17 mouse cellular contexts compared by ENCODE assay signal in genomic region chr17:27964607-27965006, GRCm38 (mm10). TPM values are rescaled to one million over a fixed set of nuclear protein-coding genes. Genes with fewer than 3 reads are reported as not detected.
A peak's percentile ranks its signal among the peaks of the same experiment; 100 is the strongest.
DNase-seq lines count a peak whose midpoint lies in the region; ATAC-seq and TF ChIP-seq lines count a peak whose summit lies in the region.
"Had no signal": no experiment of that assay in that cellular context is flagged by ENCODE, and none has a peak within 500 bp of the region (broad histone marks: within the 10 kb centered on the region; RNA-seq: fewer than 3 reads in every experiment).

No protein-coding gene starts in this region.

- peak; percentile 53 for DNase-seq in 416B (ENCODE audit: low read depth)
- DNase-seq in kidney, postnatal 14 days, result peak; percentile 72
- DNase-seq in frontal cortex, postnatal 10 days (ENCODE audit: low spot score in 2 of 2), result no peak
- DNase-seq in embryo, embryonic 9.5 days (ENCODE audit: extremely low spot score), result no peak
- DNase-seq: cerebellum, postnatal 36 days; gastrocnemius, postnatal 10 days; heart, postnatal 10 days; layer of hippocampus, postnatal 36 days; left cerebral cortex, postnatal 4 days; lung, postnatal 36 days; thymus, postnatal 25 days had no signal

- H3K9ac ChIP-seq in intestine, embryonic 16.5 days (ENCODE audit: low read depth, low read length), result peak overlapping the region; percentile 24; the same call in 1 of the 2 replicates
- H3K9ac ChIP-seq in intestine, embryonic 15.5 days, result no peak overlapping the region
- H3K9ac ChIP-seq in intestine, postnatal 0 days (ENCODE audit: low read depth, low read length), result 0 out of 2 replicates have a peak overlapping the region, but pooled peaks have one; percentile 7
- H3K9ac ChIP-seq: liver, embryonic 14.5 days had no signal

- H3K9me3 ChIP-seq in intestine, embryonic 16.5 days (ENCODE audit: control insufficient read depth, low read length), result no peaks in the 10 kb centered on the region
- H3K9me3 ChIP-seq in intestine, embryonic 15.5 days, result no peaks in the 10 kb centered on the region
- H3K9me3 ChIP-seq in intestine, postnatal 0 days (ENCODE audit: control insufficient read depth), result no peaks in the 10 kb centered on the region

- no peaks in the 10 kb centered on the region for H3K27me3 ChIP-seq in intestine, embryonic 16.5 days (replicated peaks; ENCODE audit: control insufficient read depth, insufficient read depth, low read length)
- H3K27me3 ChIP-seq in intestine, embryonic 15.5 days (replicated peaks), result no peaks in the 10 kb centered on the region
- no peaks in the 10 kb centered on the region for H3K27me3 ChIP-seq in intestine, postnatal 0 days (replicated peaks; ENCODE audit: control insufficient read depth, insufficient read depth, low read length)

- peaks cover 8% of the 10 kb centered on the region for H3K4me1 ChIP-seq in intestine, embryonic 16.5 days (ENCODE audit: control insufficient read depth, insufficient read depth, low read length)
- 0 out of 2 replicates have a peak, but pooled peaks cover 8% of the 10 kb centered on the region for H3K4me1 ChIP-seq in intestine, embryonic 15.5 days (replicated peaks)
- H3K4me1 ChIP-seq in intestine, postnatal 0 days (replicated peaks; ENCODE audit: control insufficient read depth, insufficient read depth, low read length), result 0 out of 2 replicates have a peak, but pooled peaks cover 2% of the 10 kb centered on the region

- no peak for TF ChIP-seq CTCF in intestine, postnatal 0 days (IDR thresholded peaks at IDR 0.05; ENCODE audit: low read depth)

- no peaks in the 10 kb centered on the region for H3K36me3 ChIP-seq in intestine, embryonic 16.5 days (ENCODE audit: control insufficient read depth, insufficient read depth, low read length)
- H3K36me3 ChIP-seq in intestine, embryonic 15.5 days, result no peaks in the 10 kb centered on the region
- no peaks in the 10 kb centered on the region for H3K36me3 ChIP-seq in intestine, postnatal 0 days (ENCODE audit: control insufficient read depth, insufficient read depth)

- no peak overlapping the region for H3K4me2 ChIP-seq in intestine, embryonic 16.5 days (ENCODE audit: low read depth, low read length)
- no peak overlapping the region for H3K4me2 ChIP-seq in intestine, embryonic 15.5 days (replicated peaks)
- 0 out of 2 replicates have a peak overlapping the region, but pooled peaks have one; percentile 9 for H3K4me2 ChIP-seq in intestine, postnatal 0 days (replicated peaks; ENCODE audit: low read depth)
- H3K4me2 ChIP-seq: midbrain, embryonic 11.5 days had no signal

- peak overlapping the region; percentile 24; the same call in 1 of the 2 replicates for H3K27ac ChIP-seq in intestine, embryonic 16.5 days (ENCODE audit: low read length)
- H3K27ac ChIP-seq in intestine, embryonic 15.5 days, result no peak overlapping the region; the same call in 1 of the 2 replicates
- H3K27ac ChIP-seq in intestine, postnatal 0 days (ENCODE audit: low read depth, low read length), result peak overlapping the region; percentile 64; the same call in 1 of the 2 replicates
- H3K27ac ChIP-seq: liver, embryonic 14.5 days had no signal

- ATAC-seq in intestine, embryonic 16.5 days, result no peak; the same call in 1 of the 2 replicates
- ATAC-seq in intestine, embryonic 15.5 days, result no peak
- ATAC-seq in intestine, postnatal 0 days, result no peak
- ATAC-seq: forebrain, embryonic 16.5 days had no signal

- WGBS in intestine, embryonic 16.5 days, result 43% methylated on average over 4 of the region's 4 CpGs
- 45% methylated on average over 4 of the region's 4 CpGs for WGBS in intestine, embryonic 15.5 days
- WGBS in intestine, postnatal 0 days, result 38% methylated on average over 4 of the region's 4 CpGs

- H3K4me3 ChIP-seq in intestine, embryonic 16.5 days (ENCODE audit: low read length), result no peak overlapping the region
- H3K4me3 ChIP-seq in intestine, embryonic 15.5 days (replicated peaks), result no peak overlapping the region
- no peak overlapping the region for H3K4me3 ChIP-seq in intestine, postnatal 0 days (ENCODE audit: low read depth, low read length)

RNA-seq across cellular contexts. Expression of gene Taf11, which starts 55.0 kb away (rescaled TPM):
- polyA plus RNA-seq in intestine, embryonic 16.5 days (2015; fragmentation: Nextera tagmentation; extraction: Ambion mirVana), result 41.5 and 51.6 TPM in 2 replicates
- polyA plus RNA-seq in intestine, embryonic 15.5 days (2015; fragmentation: Nextera tagmentation; extraction: Ambion mirVana), result 54.0 and 54.4 TPM in 2 replicates
- 26.1 and 28.6 TPM in 2 replicates for polyA plus RNA-seq in intestine, postnatal 0 days (2015; fragmentation: Nextera tagmentation; extraction: Ambion mirVana)

RNA-seq across cellular contexts. Expression of gene Anks1, which starts 55.5 kb away (rescaled TPM):
- polyA plus RNA-seq in intestine, embryonic 16.5 days (2015; fragmentation: Nextera tagmentation; extraction: Ambion mirVana), result 10.0 and 11.4 TPM in 2 replicates
- 12.5 and 13.3 TPM in 2 replicates for polyA plus RNA-seq in intestine, embryonic 15.5 days (2015; fragmentation: Nextera tagmentation; extraction: Ambion mirVana)
- polyA plus RNA-seq in intestine, postnatal 0 days (2015; fragmentation: Nextera tagmentation; extraction: Ambion mirVana), result 9.8 and 10.0 TPM in 2 replicates

Comparison
In these comparisons a context has a peak if more than half of its experiments do, and no peak if none do; other contexts are left out.
1. DNase-seq: peak in 416B (single experiment) and kidney, postnatal 14 days (single experiment); none in frontal cortex, postnatal 10 days (0 of 2) and embryo, embryonic 9.5 days (single experiment).